Mouse (Mus musculus): ENCODE results near the gene Pkm.

DNA sequence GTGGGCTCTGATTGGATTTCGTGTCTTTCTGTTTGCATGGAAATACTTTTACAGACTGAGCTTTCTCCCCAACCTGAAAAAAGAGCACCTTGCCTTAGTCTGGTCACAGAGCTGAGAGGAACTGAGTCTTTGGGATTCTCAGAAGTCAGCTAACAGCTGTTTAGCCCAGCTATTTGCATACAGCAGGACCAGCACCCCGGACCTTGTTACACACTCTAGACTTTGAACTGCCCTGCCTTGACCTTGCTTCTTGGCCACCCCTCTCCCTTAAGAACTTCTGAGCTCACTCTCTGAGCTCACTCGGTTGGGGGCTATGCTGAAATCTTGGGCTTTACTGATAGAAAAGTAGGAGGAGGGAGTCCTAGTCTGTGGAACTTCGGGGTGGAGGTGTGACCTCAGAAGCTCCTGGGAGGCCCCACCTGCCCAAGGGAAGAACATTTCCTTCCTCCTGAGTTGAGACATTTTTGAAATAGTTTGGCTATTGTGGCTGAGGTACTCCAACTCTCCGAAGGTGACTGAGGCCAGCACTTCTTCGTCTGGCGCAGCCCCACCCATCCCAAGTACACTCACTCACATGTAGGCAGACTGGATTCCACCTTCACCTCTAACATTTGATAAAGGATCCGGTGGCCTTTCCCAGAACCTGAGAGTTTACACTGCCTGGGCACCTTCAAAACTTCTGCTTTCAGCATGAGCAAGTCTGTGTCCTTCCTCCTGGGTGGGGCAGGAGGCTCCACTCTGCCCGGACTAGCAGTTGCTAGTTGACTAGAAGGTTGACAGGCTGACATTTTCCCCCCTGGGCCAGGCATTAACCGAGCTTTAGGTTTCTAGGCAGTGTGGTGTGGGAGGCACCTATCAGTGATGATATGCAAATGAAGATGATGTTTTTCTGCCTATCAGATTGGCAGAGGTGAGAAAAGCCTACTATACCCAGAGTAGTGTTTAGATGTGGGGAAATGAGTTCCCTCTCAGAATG is 51.0 kb downstream of the Pkm start:
- TF ChIP-seq CTCF (conservative IDR thresholded peaks at IDR 0.05; ENCODE audit: insufficient read depth, insufficient read length, low read depth, low read length) (no peak), POLR2A (IDR thresholded peaks at IDR 0.05; ENCODE audit: low read depth, low read length) (no peak)
